In the genomic region with DNA sequence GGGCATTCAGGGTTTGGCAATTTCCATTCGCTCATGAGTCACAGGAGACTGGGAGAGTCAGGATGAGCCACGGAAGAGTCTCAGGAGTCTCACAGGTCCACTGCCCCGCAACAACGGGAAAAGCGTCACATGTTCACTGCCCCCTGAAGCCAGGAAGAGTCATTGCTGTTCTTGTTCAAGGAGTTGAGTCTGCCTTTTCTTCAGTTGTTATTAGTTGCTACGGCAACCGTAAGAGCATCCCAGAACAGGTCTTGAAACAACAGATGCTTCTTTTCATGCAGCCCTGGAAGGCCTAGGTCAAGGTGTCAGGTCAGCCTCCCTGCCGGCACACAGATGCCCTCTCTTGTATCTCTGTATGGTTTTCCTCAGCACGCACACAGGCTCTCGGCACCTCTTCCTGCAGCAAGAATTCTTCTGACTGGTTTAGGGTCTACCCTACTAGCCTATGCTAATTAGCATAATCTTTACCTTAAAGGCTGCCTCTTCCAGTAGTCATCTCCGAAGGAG, we compare ENCODE assay signal across 10 mouse cellular contexts. TPM values are rescaled to one million over a fixed set of nuclear protein-coding genes. Genes with fewer than 3 reads are reported as not detected.
DNase-seq lines count a peak whose midpoint lies in the region; ATAC-seq and TF ChIP-seq lines count a peak whose summit lies in the region.
"Had no signal": no experiment of that assay in that cellular context is flagged by ENCODE, and none has a peak within 500 bp of the region (broad histone marks: within the 10 kb centered on the region; RNA-seq: fewer than 3 reads in every experiment).

No protein-coding gene starts in this region.

- DNase-seq in liver, embryonic 13.5 days = no peak
- DNase-seq in liver = no peak
- DNase-seq in embryonic facial prominence, embryonic 11.5 days (ENCODE audit: low spot score) = peak; percentile 53
- no peak for DNase-seq in urinary bladder, postnatal 4 days (ENCODE audit: low spot score in 2 of 2)
- no peak for DNase-seq in cerebellum, adult 9-10 months
- no peak for DNase-seq in left cerebral cortex, adult 2 months (ENCODE audit: extremely low spot score in 1 of 2, low spot score in 2 of 2)
- DNase-seq: adrenal gland, postnatal 25 days had no signal

- peaks cover 25% of the 10 kb centered on the region for H3K4me1 ChIP-seq in liver, embryonic 13.5 days (replicated peaks)
- H3K4me1 ChIP-seq in embryonic facial prominence, embryonic 11.5 days (ENCODE audit: control insufficient read depth, insufficient read depth, low read length) = peaks cover 10% of the 10 kb centered on the region
- H3K4me1 ChIP-seq in intestine, postnatal 0 days (replicated peaks; ENCODE audit: control insufficient read depth, insufficient read depth, low read length) = 0 out of 2 replicates have a peak, but pooled peaks cover 4% of the 10 kb centered on the region
- peaks cover 21% of the 10 kb centered on the region; the same call in 1 of the 2 replicates for H3K4me1 ChIP-seq in small intestine, adult 2 months (ENCODE audit: control insufficient read depth, insufficient read depth, insufficient read length, low read length)

- H3K4me3 ChIP-seq in liver, embryonic 13.5 days (replicated peaks) = no peak overlapping the region
- H3K4me3 ChIP-seq in embryonic facial prominence, embryonic 11.5 days (ENCODE audit: low read depth, low read length) = no peak overlapping the region
- no peak overlapping the region for H3K4me3 ChIP-seq in intestine, postnatal 0 days (ENCODE audit: low read depth, low read length)
- H3K4me3 ChIP-seq in small intestine, adult 2 months (ENCODE audit: low read depth, low read length) = no peak overlapping the region
- no peak overlapping the region for H3K4me3 ChIP-seq in left cerebral cortex, adult 2 months
- H3K4me3 ChIP-seq: myocyte had no signal

- H3K27me3 ChIP-seq in liver, embryonic 13.5 days = no peaks in the 10 kb centered on the region
- H3K27me3 ChIP-seq in embryonic facial prominence, embryonic 11.5 days (ENCODE audit: control insufficient read depth, insufficient read depth, low read length) = no peaks in the 10 kb centered on the region
- H3K27me3 ChIP-seq in intestine, postnatal 0 days (replicated peaks; ENCODE audit: control insufficient read depth, insufficient read depth, low read length) = no peaks in the 10 kb centered on the region
- no peaks in the 10 kb centered on the region for H3K27me3 ChIP-seq in small intestine, adult 2 months (ENCODE audit: control insufficient read depth, insufficient read depth, low read length)

- ATAC-seq in liver, embryonic 13.5 days (ENCODE audit: low read depth) = 0 out of 2 replicates have a peak, but pooled peaks have one; percentile 30
- peak; percentile 36; the same call in 1 of the 2 replicates for ATAC-seq in embryonic facial prominence, embryonic 11.5 days (replicated peaks; ENCODE audit: insufficient number of reproducible peaks, low FRiP score, low TSS enrichment, low read depth)
- ATAC-seq in intestine, postnatal 0 days = no peak

- peak overlapping the region; percentile 8; the same call in 1 of the 2 replicates for H3K27ac ChIP-seq in liver, embryonic 13.5 days
- H3K27ac ChIP-seq in embryonic facial prominence, embryonic 11.5 days (replicated peaks; ENCODE audit: low read depth, low read length) = no peak overlapping the region
- H3K27ac ChIP-seq in intestine, postnatal 0 days (ENCODE audit: low read depth, low read length) = peak overlapping the region; percentile 46; the same call in 1 of the 2 replicates
- H3K27ac ChIP-seq in small intestine, adult 2 months (ENCODE audit: insufficient read depth, low read depth, low read length) = peak overlapping the region; percentile 49
- no peak overlapping the region for H3K27ac ChIP-seq in left cerebral cortex, adult 2 months

- no peak overlapping the region for H3K9ac ChIP-seq in liver, embryonic 13.5 days
- no peak overlapping the region for H3K9ac ChIP-seq in embryonic facial prominence, embryonic 11.5 days (replicated peaks; ENCODE audit: low read length)
- H3K9ac ChIP-seq in intestine, postnatal 0 days (ENCODE audit: low read depth, low read length) = no peak overlapping the region

- no peak for TF ChIP-seq POLR2A in small intestine, adult 2 months (IDR thresholded peaks at IDR 0.05; ENCODE audit: low read depth, low read length)

- H3K36me3 ChIP-seq in liver, embryonic 13.5 days = no peaks in the 10 kb centered on the region
- no peaks in the 10 kb centered on the region for H3K36me3 ChIP-seq in embryonic facial prominence, embryonic 11.5 days (replicated peaks; ENCODE audit: control insufficient read depth, insufficient read depth, low read depth, low read length)
- no peaks in the 10 kb centered on the region; the same call in 1 of the 2 replicates for H3K36me3 ChIP-seq in intestine, postnatal 0 days (ENCODE audit: control insufficient read depth, insufficient read depth)
- H3K36me3 ChIP-seq in small intestine, adult 2 months (ENCODE audit: control insufficient read depth, insufficient read depth, low read length) = 0 out of 2 replicates have a peak, but pooled peaks cover 2% of the 10 kb centered on the region

- WGBS in liver, embryonic 13.5 days (ENCODE audit: insufficient replicate concordance) = 61% methylated on average over 11 of the region's 11 CpGs
- 17% methylated on average over 11 of the region's 11 CpGs for WGBS in embryonic facial prominence, embryonic 11.5 days
- 60% methylated on average over 11 of the region's 11 CpGs for WGBS in intestine, postnatal 0 days
- WGBS in small intestine, adult 2 months = 77% methylated on average over 11 of the region's 11 CpGs

- TF ChIP-seq CTCF in intestine, postnatal 0 days (IDR thresholded peaks at IDR 0.05; ENCODE audit: low read depth) = peak; percentile 46
- no peak for TF ChIP-seq CTCF in small intestine, adult 2 months (IDR thresholded peaks at IDR 0.05; ENCODE audit: extremely low read depth, insufficient read length, insufficient replicate concordance, low read depth, low read length)
- no peak for TF ChIP-seq CTCF in left cerebral cortex, adult 2 months (IDR thresholded peaks at IDR 0.05)

- intact Hi-C loops in left cerebral cortex, adult 2 months (cut with DNase I) = no loop called here

- H3K9me3 ChIP-seq in liver, embryonic 13.5 days (replicated peaks) = no peaks in the 10 kb centered on the region
- no peaks in the 10 kb centered on the region for H3K9me3 ChIP-seq in embryonic facial prominence, embryonic 11.5 days (replicated peaks; ENCODE audit: control insufficient read depth, low read length)
- no peaks in the 10 kb centered on the region for H3K9me3 ChIP-seq in intestine, postnatal 0 days (ENCODE audit: control insufficient read depth)

- no peak overlapping the region for H3K4me2 ChIP-seq in liver, embryonic 13.5 days
- H3K4me2 ChIP-seq in embryonic facial prominence, embryonic 11.5 days (ENCODE audit: low read depth, low read length) = no peak overlapping the region
- peak overlapping the region; percentile 37 for H3K4me2 ChIP-seq in intestine, postnatal 0 days (replicated peaks; ENCODE audit: low read depth)

RNA-seq across cellular contexts. Expression of a gene that starts 36.9 kb away (rescaled TPM):
- polyA plus RNA-seq in liver, embryonic 13.5 days (2015; fragmentation: Nextera tagmentation; extraction: Ambion mirVana) = 7.8 and 10.6 TPM in 2 replicates
- polyA plus RNA-seq in embryonic facial prominence, embryonic 11.5 days (2014; fragmentation: Nextera tagmentation; extraction: Ambion mirVana) = 39.6 and 43.9 TPM in 2 replicates
- 23.9 and 30.5 TPM in 2 replicates for polyA plus RNA-seq in intestine, postnatal 0 days (2015; fragmentation: Nextera tagmentation; extraction: Ambion mirVana)
- polyA plus RNA-seq in small intestine, adult 2 months (2012; rRNA removed) = 15.1 and 172 TPM in 2 replicates
- total RNA-seq in left cerebral cortex, adult 2 months (2021) = 10 to 100 TPM; 22.6 to 24.7 TPM

Comparison
In these comparisons a context has a peak if more than half of its experiments do, and no peak if none do; other contexts are left out.
1. H3K27ac ChIP-seq: peak in liver, embryonic 13.5 days (single experiment), intestine, postnatal 0 days (single experiment) and small intestine, adult 2 months (single experiment); none in embryonic facial prominence, embryonic 11.5 days (single experiment) and left cerebral cortex, adult 2 months (single experiment).